Mouse (Mus musculus) embryonic facial prominence, embryonic 13.5 days (tissue): ENCODE results near the gene Scarf1. TPM values are rescaled to one million over a fixed set of nuclear protein-coding genes. Genes with fewer than 3 reads are reported as not detected.

ENCODE experiments used
- ATAC-seq: fragments of 200-750 bp; cut with Nextera tagmentation; 2 replicates; pipeline ENCODE4 v1.8.0; 2017; ENCODE audit warnings: low read depth; ENCODE audit not compliant: insufficient number of reproducible peaks, insufficient read depth, low FRiP score, low TSS enrichment
- H3K27ac ChIP-seq: fragments of 300-500 bp; sonication (generic); 2 replicates; pipeline ENCODE4 v1.5.1; 2015; ENCODE audit warnings: moderate library complexity, mild to moderate bottlenecking, inconsistent platforms
- H3K27me3 ChIP-seq: fragments of 300-500 bp; sonication (generic); 2 replicates; pipeline ENCODE4 v1.6.1; 2015; ENCODE audit warnings: mild to moderate bottlenecking, inconsistent platforms
- H3K36me3 ChIP-seq: fragments of 300-500 bp; sonication (generic); 2 replicates; pipeline ENCODE4 v1.6.1; 2015; ENCODE audit warnings: mild to moderate bottlenecking, inconsistent platforms
- H3K4me1 ChIP-seq: fragments of 300-500 bp; sonication (generic); 2 replicates; pipeline ENCODE4 v1.6.1; 2015; ENCODE audit warnings: inconsistent platforms
- H3K4me2 ChIP-seq: fragments of 300-500 bp; sonication (generic); 2 replicates; pipeline ENCODE4 v1.6.1; 2015; ENCODE audit warnings: moderate library complexity, mild to moderate bottlenecking, inconsistent platforms
- H3K4me3 ChIP-seq: fragments of 300-500 bp; sonication (generic); 2 replicates; pipeline ENCODE4 v1.5.1; 2015; ENCODE audit warnings: mild to moderate bottlenecking, inconsistent platforms
- H3K9ac ChIP-seq: fragments of 300-500 bp; sonication (generic); 2 replicates; pipeline ENCODE4 v1.6.1; 2015; ENCODE audit warnings: mild to moderate bottlenecking, inconsistent platforms
- H3K9me3 ChIP-seq: fragments of 300-500 bp; sonication (generic); 2 replicates; pipeline ENCODE4 v1.6.1; 2016; ENCODE audit warnings: inconsistent platforms
- WGBS: fragments of 180-500 bp; shearing (Covaris S2); methylation state at CpG from one replicate; pipeline ENCODE4 v1.1.7; 2015; ENCODE audit warnings: mixed read lengths; 5-methylcytosine and 5-hydroxymethylcytosine counted together
- polyA plus RNA-seq: library from polyadenylated mRNA; unstranded; fragments of >200 nt; fragmentation: Nextera tagmentation; extraction: Ambion mirVana; gene quantifications from 2 replicates; pipeline ENCODE4 v1.2.1, GENCODE M21; 2015

Gene Scarf1
- polyA plus RNA-seq, 1 experiment from 2014 or later, result 5.0 TPM

GRCm38 (mm10) chr11:75538184-75538969 lies 25.0 kb downstream of the Scarf1 start:
- Histone ChIP-seq H3K36me3 (no peaks in the 10 kb centered on the region; the same call in 1 of the 2 replicates), H3K9me3 (no peaks in the 10 kb centered on the region), H3K9ac (no peak overlapping the region), H3K4me3 (no peak overlapping the region), H3K27ac (peak overlapping the region; percentile 17; the same call in 1 of the 2 replicates), H3K4me2 (no peak overlapping the region), H3K27me3 (no peaks in the 10 kb centered on the region), H3K4me1 (peaks cover 8% of the 10 kb centered on the region; the same call in 1 of the 2 replicates)
- 65% methylated on average over 9 of the region's 9 CpGs for WGBS
- ATAC-seq, result 0 out of 2 replicates have a peak, but pooled peaks have one; percentile 35

GRCm38 (mm10) chr11:75538970-75539299 lies 25.6 kb downstream of the Scarf1 start:
- no peaks in the 10 kb centered on the region for H3K9me3 ChIP-seq
- no peak for ATAC-seq
- H3K36me3 ChIP-seq, result no peaks in the 10 kb centered on the region; the same call in 1 of the 2 replicates
- no peaks in the 10 kb centered on the region for H3K27me3 ChIP-seq
- peaks cover 8% of the 10 kb centered on the region; the same call in 1 of the 2 replicates for H3K4me1 ChIP-seq
- 83% methylated on average over 13 of the region's 13 CpGs for WGBS
- H3K27ac ChIP-seq, result no peak overlapping the region
- no peak overlapping the region for H3K4me2 ChIP-seq
- no peak overlapping the region for H3K9ac ChIP-seq
- H3K4me3 ChIP-seq, result no peak overlapping the region

- H3K9me3 ChIP-seq, result no peaks in the 10 kb centered on the region
- ATAC-seq, result no peak
- no peak overlapping the region for H3K4me2 ChIP-seq
- no peak overlapping the region for H3K9ac ChIP-seq
- no peak overlapping the region for H3K27ac ChIP-seq
- no peaks in the 10 kb centered on the region for H3K27me3 ChIP-seq
- no peaks in the 10 kb centered on the region; the same call in 1 of the 2 replicates for H3K36me3 ChIP-seq
- peaks cover 4% of the 10 kb centered on the region; the same call in 1 of the 2 replicates for H3K4me1 ChIP-seq
- WGBS, result 71% methylated on average over 8 of the region's 8 CpGs
- no peak overlapping the region for H3K4me3 ChIP-seq
Observed at GRCm38 (mm10) chr11:75540209-75540608, 26.9 kb downstream of the Scarf1 start.

GRCm38 (mm10) chr11:75540710-75541581 lies 27.6 kb downstream of the Scarf1 start:
- Histone ChIP-seq H3K4me2 (no peak overlapping the region), H3K27me3 (no peaks in the 10 kb centered on the region), H3K4me1 (peaks cover 4% of the 10 kb centered on the region; the same call in 1 of the 2 replicates), H3K9ac (no peak overlapping the region), H3K36me3 (no peaks in the 10 kb centered on the region; the same call in 1 of the 2 replicates), H3K9me3 (no peaks in the 10 kb centered on the region), H3K4me3 (no peak overlapping the region), H3K27ac (no peak overlapping the region)
- ATAC-seq, result no peak
- WGBS, result 76% methylated on average over 19 of the region's 19 CpGs

GRCm38 (mm10) chr11:75544713-75545112 lies 31.4 kb downstream of the Scarf1 start:
- H3K27ac ChIP-seq, result no peak overlapping the region
- ATAC-seq, result no peak
- H3K36me3 ChIP-seq, result no peaks in the 10 kb centered on the region; the same call in 1 of the 2 replicates
- H3K9ac ChIP-seq, result no peak overlapping the region
- peaks cover 4% of the 10 kb centered on the region for H3K4me1 ChIP-seq
- no peak overlapping the region for H3K4me2 ChIP-seq
- H3K9me3 ChIP-seq, result no peaks in the 10 kb centered on the region
- 86% methylated on average over 9 of the region's 9 CpGs for WGBS
- no peak overlapping the region for H3K4me3 ChIP-seq
- no peaks in the 10 kb centered on the region for H3K27me3 ChIP-seq

GRCm38 (mm10) chr11:75546057-75546456 lies 32.7 kb downstream of the Scarf1 start:
- no peak overlapping the region for H3K9ac ChIP-seq
- H3K27me3 ChIP-seq, result no peaks in the 10 kb centered on the region
- no peaks in the 10 kb centered on the region; the same call in 1 of the 2 replicates for H3K36me3 ChIP-seq
- H3K4me3 ChIP-seq, result no peak overlapping the region
- no peak for ATAC-seq
- WGBS, result 65% methylated on average over 4 of the region's 4 CpGs
- H3K4me2 ChIP-seq, result no peak overlapping the region
- no peak overlapping the region for H3K27ac ChIP-seq
- no peaks in the 10 kb centered on the region for H3K9me3 ChIP-seq
- peaks cover 13% of the 10 kb centered on the region for H3K4me1 ChIP-seq

GRCm38 (mm10) chr11:75549658-75550111 lies 36.3 kb downstream of the Scarf1 start:
- Histone ChIP-seq H3K27ac (no peak overlapping the region), H3K27me3 (no peaks in the 10 kb centered on the region), H3K4me1 (peaks cover 35% of the 10 kb centered on the region), H3K36me3 (no peaks in the 10 kb centered on the region), H3K9me3 (no peaks in the 10 kb centered on the region), H3K4me3 (no peak overlapping the region), H3K4me2 (no peak overlapping the region), H3K9ac (peak overlapping the region; percentile 12; the same call in 1 of the 2 replicates)
- ATAC-seq, result no peak
- WGBS, result 39% methylated on average over 5 of the region's 5 CpGs

- 64% methylated on average over 12 of the region's 12 CpGs for WGBS
- no peaks in the 10 kb centered on the region for H3K27me3 ChIP-seq
- H3K9ac ChIP-seq, result peak overlapping the region; percentile 12; the same call in 1 of the 2 replicates
- H3K27ac ChIP-seq, result no peak overlapping the region
- H3K4me1 ChIP-seq, result peaks cover 35% of the 10 kb centered on the region
- no peaks in the 10 kb centered on the region for H3K36me3 ChIP-seq
- H3K9me3 ChIP-seq, result no peaks in the 10 kb centered on the region
- H3K4me2 ChIP-seq, result no peak overlapping the region
- H3K4me3 ChIP-seq, result no peak overlapping the region
- no peak for ATAC-seq
Observed at GRCm38 (mm10) chr11:75550200-75550946, 37.0 kb downstream of the Scarf1 start.

- Histone ChIP-seq H3K27ac (0 out of 2 replicates have a peak overlapping the region, but pooled peaks have one; percentile 62), H3K4me2 (no peak overlapping the region), H3K9ac (0 out of 2 replicates have a peak overlapping the region, but pooled peaks have one; percentile 49)
Observed at GRCm38 (mm10) chr11:75551321-75551720, 38.0 kb downstream of the Scarf1 start.

GRCm38 (mm10) chr11:75551961-75552441 lies 38.7 kb downstream of the Scarf1 start:
- peak overlapping the region; percentile 62; the same call in 1 of the 2 replicates for H3K27ac ChIP-seq
- ATAC-seq, result no peak
- no peak overlapping the region for H3K4me2 ChIP-seq
- peaks cover 35% of the 10 kb centered on the region for H3K4me1 ChIP-seq
- no peak overlapping the region for H3K4me3 ChIP-seq
- H3K36me3 ChIP-seq, result no peaks in the 10 kb centered on the region
- WGBS, result 38% methylated on average over 9 of the region's 9 CpGs
- no peaks in the 10 kb centered on the region for H3K27me3 ChIP-seq
- no peaks in the 10 kb centered on the region for H3K9me3 ChIP-seq
- H3K9ac ChIP-seq, result peak overlapping the region; percentile 49; the same call in 1 of the 2 replicates

More at GRCm38 (mm10) chr11:75551321-75551720, 38.0 kb downstream of the Scarf1 start:
- Histone ChIP-seq H3K9me3 (no peaks in the 10 kb centered on the region), H3K4me3 (no peak overlapping the region), H3K36me3 (no peaks in the 10 kb centered on the region), H3K27me3 (no peaks in the 10 kb centered on the region), H3K4me1 (peaks cover 35% of the 10 kb centered on the region)
- WGBS, result 80% methylated on average over 5 of the region's 5 CpGs
- no peak for ATAC-seq
